In the genomic region with DNA sequence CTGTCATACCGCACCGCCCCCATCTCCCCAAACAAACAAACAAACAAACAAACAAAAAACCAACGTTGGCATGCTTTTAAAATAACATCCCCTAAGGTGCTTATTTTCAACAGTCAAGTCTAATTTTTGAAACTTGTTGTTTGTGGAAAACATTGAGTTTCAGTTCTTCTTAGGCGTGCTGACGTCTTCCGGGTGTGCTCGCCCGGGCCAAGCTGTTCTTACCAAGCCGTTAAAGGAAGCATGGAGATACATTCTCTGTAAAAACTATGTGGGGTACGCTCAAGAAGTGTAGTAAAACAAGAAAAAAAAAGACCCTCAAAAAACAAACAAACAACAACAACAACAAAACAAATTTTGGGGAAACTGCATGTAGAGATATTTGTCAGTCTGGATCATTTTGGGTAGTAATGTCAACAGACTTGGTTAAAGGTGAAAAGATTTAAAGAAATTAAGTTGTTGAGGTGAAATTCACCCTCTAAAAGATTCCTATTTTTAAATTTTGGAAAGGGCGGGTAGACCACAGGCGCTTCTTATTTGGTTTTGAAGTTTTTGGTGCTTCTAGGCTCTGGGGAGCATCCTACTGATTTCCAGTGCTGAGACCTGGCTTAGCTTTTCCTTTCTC, we compare ENCODE assay signal across 1 mouse cellular context.
A peak's percentile ranks its signal among the peaks of the same experiment; 100 is the strongest.
TF ChIP-seq lines count a peak whose summit lies in the region.

No protein-coding gene starts in this region.

TF ChIP-seq in CH12.LX, 34 proteins besides CTCF, POLR2A, EP300 and RAD21 (continued from another document):
- no peak for TF ChIP-seq ZMIZ1 (IDR thresholded peaks at IDR 0.05; ENCODE audit: low read depth, low read length)
- TF ChIP-seq MAZ (IDR thresholded peaks at IDR 0.05; ENCODE audit: low read depth, low read length): no peak
- no peak for TF ChIP-seq KAT2A (IDR thresholded peaks at IDR 0.05; ENCODE audit: insufficient replicate concordance, low read length)
- TF ChIP-seq USF2 (conservative IDR thresholded peaks at IDR 0.05; ENCODE audit: low read depth, low read length): no peak
- no peak for TF ChIP-seq HCFC1 (IDR thresholded peaks at IDR 0.05; ENCODE audit: low read depth, low read length)
- peak; percentile 54; the same call in 1 of the 2 replicates for TF ChIP-seq SIN3A (IDR thresholded peaks at IDR 0.05; ENCODE audit: low read length)
- TF ChIP-seq SMC3 (IDR thresholded peaks at IDR 0.05; ENCODE audit: low read depth, low read length): no peak
